Mouse (Mus musculus) lung, postnatal 0 days (tissue): ENCODE measurements around the gene Tpp1.

Experiments used
- CTCF ChIP-seq: IDR thresholded peaks from 2 replicates; pipeline ENCODE4 v1.5.1; 2016; ENCODE audit warnings: antibody characterized with exemption, mild to moderate bottlenecking
- EP300 ChIP-seq: IDR thresholded peaks from 2 replicates; pipeline ENCODE4 v1.6.1; 2016; ENCODE audit warnings: antibody characterized with exemption, mild to moderate bottlenecking, control low read depth

DNA sequence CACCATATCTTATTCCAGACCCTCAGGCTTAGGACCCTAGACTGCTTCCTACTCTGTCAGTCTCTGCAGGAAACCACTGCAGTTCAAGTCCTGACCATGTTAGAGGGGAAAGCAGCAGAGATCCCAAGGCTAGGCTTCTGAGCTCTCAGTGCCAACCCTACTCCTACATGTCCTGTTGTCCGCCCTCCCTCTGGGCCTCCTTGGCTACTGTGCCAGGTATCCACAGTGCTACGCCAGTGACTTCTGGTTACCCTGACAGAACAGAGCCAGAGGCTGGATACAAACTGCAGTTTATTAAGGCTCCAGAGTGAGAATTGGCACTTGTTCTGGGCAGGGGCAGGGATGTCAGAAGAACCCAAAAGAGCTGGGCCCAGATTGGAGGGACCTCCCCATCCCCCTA lies 681 bp upstream of the Tpp1 start:
- no peak for TF ChIP-seq EP300
- TF ChIP-seq CTCF, result 0 out of 2 replicates have a peak, but pooled peaks have one; percentile 18
